Mouse (Mus musculus) gonadal fat pad, adult 2 months (tissue): ENCODE data around the gene Tpp1. TPM values are rescaled to one million over a fixed set of nuclear protein-coding genes. Genes with fewer than 3 reads are reported as not detected.

Experiments used
- DNase-seq: peaks from one replicate; pipeline ENCODE4 v3.0.0-alpha.2; 2012; ENCODE audit warnings: low read depth
- polyA plus RNA-seq: library from polyadenylated mRNA; depleted of rRNA; stranded (reverse); fragments of >200 nt; gene quantifications from 2 replicates; pipeline ENCODE4 v1.2.3, GENCODE M21; 2012; rRNA removed

Tpp1 gene
- polyA plus RNA-seq = 122 and 170 TPM in 2 replicates

DNA sequence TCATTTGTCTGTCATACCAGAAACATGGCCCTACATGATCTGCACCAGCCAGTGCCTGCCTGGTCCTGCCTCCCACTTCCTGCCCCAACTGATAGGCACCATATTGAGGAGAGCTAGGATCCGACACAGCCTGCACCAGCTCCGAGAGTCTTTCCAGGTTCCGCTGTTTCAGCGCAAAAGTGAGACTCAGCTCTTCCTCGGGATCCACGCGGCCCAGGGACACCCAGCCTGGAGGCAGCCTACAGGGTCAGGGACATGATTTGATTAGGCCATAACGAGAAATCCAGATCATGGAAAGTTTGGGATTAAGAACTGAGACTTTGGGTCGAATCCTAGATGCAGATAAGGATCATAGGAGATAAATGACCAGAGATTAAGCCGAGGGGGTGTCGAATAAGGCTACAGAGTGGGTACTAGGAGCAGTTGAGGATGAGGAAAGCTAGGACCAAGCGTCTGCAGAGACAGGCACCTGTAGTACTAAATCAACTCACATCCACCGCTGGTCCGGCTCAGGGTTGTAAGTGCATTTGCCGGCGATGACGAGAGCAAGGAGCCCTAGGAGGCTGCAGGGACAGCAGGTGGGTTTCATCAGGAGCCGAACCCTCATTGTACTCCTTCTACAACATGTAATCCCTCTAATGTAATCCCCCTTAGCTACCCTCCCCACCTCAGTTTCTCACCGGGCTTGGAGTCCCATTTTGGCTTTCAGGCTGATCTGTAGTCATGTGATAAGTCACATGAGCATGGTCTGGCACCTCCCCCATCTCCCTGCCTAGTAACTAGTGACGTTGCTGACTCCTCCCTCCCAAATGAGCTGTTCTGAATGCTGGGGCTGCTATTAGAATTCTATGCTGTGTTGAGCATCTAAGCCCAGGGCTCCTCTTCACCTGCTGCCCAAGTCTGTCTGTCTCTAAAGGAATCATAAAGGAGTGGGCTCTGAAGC is at the start of gene Tpp1:
TSS of gene Tpp1 (minus strand) at position 745 of the 943 bp plus-strand sequence.
- DNase-seq = peak; percentile 77

DNA sequence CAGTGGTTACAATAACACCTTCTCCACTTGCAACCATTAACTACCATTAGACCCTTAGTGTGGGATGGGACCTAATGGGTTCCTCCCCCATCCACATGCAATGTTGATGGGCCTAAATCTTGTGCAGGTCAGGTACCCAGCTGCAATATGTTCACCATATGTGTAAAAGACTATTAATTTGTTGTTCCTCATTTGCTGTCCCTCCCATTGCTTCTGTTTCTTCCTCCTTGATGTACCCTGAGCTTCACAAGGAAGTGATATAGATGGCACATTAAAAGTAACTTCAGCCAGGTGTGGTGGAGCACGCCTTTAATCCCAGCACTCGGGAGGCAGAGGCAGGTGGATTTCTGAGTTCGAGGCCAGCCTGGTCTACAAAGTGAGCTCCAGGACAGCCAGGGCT is 44.9 kb upstream of the Tpp1 start:
- no peak for DNase-seq

DNA sequence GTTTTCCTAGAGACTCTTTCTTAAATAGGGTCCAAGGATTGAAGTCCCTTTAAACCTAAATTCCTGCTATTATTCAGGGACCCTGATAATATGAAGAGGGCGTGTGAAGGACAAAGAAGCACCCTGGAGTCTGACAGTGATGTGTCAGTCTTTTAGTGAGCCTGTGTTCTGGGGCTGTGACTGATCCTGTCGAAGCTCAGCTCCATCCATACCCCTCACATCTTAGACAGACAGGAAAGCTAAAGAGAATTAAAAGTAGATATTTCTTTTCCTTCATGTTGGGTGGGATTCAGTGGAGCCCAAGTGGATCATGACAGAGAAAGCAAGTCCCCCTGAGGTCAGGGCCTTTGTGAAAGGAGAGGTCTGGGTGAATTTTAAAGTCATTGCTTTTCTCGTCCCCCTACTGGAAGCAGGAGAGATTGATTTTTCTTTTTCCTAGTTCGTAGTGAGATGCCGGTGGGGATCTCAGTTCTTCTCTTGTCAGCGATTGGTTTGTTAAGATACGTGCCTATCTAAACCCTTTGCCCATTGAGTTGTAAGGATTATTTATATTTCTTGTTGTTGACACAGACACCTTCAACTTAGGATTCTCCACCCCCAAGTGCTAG is 43.8 kb upstream of the Tpp1 start:
- no peak for DNase-seq

DNA sequence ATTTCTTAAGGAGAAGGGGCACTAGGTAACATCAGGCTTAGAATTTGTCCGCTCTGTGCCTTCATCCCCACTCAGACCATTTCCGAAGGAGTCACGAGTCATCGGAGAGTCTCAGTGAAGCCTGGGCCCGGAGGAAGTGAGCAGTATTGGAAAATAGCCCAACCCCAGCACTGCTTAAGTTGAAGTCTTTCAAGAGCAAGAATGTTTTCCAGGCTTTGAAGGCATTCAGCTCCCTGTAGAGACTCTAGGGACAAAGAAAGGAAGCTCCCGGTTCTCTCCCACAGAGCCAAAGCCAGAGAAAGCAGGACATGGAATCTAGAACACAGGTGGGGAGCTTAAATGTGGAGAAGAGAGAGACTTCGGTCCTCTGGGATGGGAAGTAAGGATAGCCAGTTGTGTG is 41.7 kb upstream of the Tpp1 start:
- DNase-seq = no peak

DNA sequence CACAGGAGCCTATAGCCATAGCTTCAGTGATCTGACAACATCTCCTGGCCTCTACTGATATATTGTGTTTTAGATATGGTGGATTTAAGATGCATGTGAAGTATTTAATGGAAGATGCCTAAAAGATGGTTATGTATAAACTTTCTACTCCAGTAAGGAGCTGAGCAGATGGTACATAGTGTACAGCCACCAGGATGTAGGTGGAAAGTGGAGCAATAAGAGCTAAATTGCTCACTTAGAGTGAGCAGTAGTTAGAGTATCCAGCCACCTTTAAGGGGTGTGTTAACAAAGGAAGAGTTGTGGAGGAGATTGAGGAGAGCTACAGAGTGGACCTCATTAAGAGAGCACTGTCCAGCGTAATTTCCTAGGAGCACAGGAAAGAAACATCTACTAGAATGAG is 39.1 kb upstream of the Tpp1 start:
- no peak for DNase-seq

DNA sequence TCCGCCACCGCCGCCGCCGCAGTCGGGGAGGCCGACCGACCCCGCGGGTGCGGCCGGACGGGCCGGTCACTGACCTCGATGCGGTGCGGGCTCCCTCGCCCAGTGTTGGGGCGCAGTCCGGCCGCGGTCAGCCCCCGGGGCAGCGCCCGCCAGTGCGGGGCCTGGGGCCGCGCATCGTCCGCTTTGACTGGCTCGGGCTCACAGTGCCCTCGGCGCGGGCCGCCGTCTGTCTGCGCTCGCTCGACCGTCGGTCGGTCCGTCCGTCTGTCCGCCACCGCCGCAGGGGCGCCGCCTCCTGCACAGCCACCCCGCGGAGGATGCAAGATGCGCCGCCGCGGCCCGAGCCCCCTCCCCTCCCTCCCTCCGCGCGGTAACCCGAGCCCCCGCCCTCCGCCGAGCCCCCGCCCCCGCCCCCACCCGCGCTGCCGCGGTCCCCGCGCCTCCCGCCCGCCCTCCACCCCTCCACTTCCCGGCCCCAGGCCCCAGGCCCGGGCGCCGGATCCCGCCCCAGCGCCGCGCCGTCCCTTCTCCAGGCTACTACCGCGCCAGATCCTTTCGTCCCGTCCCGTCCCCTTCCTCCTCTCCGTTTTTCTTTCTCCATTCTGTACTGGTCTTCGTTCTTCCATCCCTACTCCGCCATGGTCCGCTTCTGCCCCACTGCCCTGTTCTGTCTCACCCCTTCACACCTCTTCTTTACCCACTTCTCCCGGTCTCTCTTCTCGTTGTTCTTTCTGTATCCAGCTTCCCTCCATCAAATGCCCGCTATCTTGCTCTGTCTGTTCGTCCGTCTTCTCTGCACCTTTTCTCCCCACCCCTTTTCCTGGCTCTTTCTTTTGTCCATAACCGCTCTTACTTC is 35.5 kb upstream of the Tpp1 start, which contains the start of gene Dchs1:
TSS of gene Dchs1 (minus strand) at position 370 of the 856 bp plus-strand sequence.
- no peak for DNase-seq

DNA sequence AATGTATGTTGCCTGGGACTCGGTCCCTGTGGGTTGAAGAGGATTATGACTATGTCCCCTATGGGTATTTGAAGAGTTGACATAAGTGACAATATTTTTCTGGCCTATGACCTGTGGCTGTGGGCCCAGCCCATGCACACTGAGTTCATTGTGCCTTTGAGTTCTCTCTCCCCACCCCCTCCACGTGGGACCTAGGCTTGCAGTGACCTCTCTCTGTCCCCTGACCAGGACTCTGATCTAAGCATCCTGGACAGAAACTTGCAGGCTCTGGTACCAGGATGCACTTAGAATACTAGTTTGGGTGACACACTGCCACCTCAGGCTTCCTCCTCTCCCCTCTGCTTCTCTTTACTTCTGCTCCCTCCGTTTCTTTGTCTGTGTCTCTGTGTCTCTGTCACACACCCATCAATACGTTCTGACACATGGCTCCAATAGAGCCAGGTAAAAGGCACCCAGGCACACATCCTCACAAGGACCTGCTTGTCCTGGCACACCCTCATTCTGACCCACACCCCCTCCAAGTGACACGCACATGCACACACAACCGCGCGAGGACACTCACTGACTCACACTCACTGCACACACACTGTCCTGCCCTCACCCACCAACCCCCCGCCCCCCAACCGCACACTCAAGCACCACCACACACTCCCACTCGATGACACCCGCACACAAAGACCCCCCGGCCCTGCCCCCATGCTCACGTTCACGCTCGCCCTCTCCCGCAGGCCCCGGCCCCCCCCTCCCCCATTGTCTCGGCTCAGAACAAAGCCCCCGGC is 34.7 kb upstream of the Tpp1 start:
- no peak for DNase-seq

DNA sequence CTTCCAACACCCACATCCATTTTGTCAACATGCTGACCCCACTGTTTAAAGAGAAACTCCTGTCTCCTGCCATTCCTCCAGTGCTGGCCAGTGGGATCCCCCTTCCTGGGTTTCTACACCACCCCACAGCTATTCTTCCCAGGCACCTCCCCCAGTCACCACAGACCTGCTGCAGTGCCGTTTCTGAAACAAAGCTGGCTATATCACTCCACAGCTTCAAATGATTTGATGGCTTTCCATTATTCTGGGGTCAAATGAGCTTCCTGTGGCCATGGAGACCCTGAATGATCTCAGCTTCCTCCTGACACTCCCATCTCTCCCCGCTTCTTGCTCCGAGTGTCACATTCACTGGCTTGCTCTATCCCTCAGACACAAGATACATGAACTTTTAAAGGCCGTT is 32.5 kb upstream of the Tpp1 start:
- DNase-seq = no peak

DNA sequence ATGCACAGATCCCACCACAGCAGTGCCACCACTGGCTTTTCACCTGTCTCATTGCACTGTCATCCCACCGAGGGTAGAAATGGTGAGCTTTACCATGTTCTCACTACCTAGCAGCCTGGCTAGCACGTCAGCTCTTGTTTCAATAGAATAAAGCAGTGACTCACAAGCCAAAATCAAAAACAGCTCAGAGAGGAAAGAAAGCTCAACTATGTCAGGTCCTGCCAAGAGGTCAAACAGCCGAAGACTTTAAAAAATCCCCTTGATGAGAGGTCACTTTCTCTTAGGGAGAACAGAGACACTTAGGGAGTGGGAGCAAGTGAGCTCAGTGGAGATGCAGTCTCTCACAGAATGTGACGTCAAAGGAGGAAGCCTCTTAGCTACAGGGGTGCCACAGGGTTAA is 31.8 kb upstream of the Tpp1 start:
- no peak for DNase-seq

DNA sequence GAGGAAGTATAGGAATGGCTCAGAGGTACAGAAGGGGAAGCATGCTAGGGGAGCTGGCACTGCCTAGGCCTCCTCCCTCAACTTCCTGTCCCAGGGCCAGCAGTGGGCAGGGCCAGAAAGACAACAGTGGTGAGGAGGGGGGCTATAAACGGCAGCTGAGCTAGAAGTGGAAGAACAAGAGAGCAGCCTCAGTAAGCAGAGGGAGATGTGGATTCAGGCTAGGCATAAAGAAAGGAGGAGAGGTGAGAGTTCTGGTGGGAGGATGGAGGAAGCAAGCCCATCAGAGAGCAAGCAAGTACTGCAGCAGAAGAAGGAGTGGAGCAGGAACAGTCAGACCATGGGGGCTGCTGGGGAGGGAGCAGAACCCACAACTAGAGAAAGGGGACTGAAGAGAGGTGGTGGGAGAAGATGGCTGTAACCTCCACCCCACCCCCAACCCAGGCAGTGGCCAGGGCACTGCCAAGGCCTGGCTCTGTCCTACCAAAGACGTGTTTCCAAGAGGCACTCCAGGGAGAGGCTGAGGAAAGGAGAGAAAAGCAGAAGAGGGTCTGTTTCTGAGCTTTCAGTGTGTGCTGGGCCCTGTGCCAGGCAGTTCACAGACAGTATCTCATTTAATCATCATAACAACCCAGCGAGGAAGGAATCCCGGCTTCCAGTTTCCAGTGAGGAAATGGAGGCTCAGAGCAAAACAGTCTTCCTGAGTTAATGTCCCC is 26.7 kb upstream of the Tpp1 start:
- DNase-seq = no peak

DNA sequence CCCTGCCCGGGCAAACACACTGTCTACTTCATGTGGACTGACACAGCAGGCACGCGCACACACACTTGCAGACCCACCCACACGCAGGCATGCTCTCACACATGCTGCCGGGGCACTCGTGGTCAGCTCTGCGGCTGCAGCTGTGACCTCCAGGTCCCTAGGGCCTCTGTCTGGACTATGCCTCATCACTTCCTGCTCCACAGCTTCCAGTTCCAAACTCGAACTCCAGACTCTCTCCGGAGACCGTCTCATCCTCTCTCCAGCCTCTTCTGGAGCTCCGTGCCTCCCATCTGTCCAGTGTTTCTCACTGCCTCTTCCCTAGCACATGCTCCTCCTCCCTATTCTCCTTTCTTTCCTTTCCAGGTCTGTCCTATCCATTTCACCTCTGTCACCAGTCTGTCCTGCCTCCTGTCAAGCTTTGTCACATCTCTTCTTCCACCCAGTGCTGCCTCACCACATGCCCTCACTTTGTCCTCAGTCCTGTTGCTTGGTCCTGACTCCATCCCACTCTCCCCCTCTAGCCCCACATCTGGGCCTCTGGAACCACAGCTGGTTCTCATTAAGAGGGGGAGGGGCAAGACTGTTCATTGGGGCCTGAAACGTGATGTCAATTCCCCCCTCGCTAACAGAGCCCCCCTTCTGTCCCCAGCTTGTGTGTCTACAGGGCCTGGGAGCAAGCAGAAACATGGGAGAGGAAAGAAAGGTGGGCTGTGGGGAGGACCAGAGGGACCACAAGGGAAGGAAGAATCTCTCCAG is 25.9 kb upstream of the Tpp1 start:
- no peak for DNase-seq

DNA sequence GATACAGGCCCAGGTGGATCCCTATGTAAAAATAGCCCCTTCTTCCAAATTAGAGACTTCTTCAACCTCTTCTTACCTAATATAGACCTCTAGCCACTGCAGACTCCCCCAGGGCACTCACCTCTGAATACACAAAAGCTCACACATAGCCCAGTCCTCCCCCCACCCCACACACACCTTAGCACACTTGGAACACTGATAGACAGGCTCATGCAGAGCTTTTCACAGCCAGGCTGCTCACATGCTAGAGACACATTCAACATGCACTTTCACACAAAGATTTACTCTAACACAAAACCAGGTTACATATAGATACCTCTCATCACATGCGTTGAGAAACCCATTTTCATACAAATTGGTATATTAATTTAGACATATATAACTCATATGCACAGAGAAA is 25.3 kb upstream of the Tpp1 start:
- no peak for DNase-seq

DNA sequence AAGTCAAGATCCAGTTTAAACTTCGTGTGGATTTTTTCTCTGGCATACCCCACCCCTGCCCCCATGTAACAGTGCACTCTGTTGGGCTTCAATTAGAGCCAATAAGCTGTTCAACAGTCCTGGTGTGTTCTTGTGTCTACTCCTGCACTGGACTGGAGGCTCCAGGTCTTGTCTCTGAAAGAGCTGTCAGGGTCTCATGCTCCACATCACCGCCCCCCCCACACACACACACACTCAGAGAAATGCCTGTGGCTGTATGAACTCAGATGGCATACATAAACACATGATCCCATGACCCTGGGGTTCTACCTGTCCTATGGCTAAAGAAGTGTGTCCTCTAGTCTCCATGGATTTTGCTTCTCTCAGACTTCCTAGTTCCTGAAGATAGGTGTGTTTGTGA is 24.0 kb upstream of the Tpp1 start:
- no peak for DNase-seq

DNA sequence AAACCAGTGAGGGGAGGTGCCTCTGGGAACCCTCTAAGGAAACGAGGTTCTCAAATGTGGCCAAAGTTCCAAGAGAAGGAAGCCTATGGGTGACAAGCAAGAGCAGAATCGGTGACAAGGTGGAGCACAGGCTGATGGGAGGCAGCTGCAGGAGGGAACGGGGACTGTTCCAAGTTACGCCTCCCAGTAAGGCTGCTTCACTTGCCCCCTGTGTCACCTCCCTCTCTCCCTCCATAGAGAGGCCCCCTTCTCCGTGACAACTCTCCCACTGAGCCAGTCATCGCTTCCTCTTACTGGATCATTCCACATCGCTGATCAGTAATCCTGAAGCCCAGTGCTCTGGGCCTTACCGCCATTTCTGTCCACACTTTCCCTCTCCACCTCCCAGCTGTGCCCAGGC is 22.6 kb upstream of the Tpp1 start:
- no peak for DNase-seq

DNA sequence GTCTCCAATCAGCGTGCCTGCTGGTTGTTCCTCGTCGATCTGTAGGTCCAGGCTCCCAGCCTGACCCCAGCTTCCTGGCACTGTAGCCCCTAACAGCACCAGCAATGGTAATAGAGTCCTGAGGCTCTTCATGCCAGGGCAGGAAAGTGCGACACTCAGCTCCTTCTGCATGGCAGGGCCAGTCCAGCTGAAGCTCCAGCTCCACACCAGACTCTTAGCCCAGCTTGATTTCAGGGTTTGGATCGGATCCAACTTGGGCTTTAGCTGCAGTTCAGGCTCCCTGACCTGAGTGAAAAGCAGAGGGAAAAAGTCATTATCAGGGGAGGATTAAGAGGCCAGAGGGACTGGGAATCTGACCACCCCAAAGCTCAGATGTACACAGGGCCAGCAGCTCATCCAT is 21.0 kb upstream of the Tpp1 start:
- no peak for DNase-seq

DNA sequence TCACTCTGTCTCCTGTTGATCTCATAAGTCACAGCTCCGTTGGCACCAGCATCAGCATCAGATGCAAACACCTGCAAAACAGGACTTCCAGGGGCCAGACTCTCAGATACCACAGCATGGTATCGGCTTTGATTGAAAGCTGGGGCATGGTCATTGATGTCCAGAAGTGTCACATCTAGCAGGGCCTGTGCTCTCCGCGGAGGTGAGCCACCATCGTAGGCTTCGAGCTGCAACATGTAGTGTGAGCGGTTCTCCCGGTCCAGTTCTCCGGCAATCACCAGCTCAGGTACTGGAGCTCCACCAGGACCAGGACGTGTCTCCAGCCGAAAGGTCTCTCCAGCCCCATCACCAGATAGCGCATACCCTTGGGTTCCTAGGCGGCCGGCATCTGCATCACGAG is 20.3 kb upstream of the Tpp1 start:
- DNase-seq = no peak

DNA sequence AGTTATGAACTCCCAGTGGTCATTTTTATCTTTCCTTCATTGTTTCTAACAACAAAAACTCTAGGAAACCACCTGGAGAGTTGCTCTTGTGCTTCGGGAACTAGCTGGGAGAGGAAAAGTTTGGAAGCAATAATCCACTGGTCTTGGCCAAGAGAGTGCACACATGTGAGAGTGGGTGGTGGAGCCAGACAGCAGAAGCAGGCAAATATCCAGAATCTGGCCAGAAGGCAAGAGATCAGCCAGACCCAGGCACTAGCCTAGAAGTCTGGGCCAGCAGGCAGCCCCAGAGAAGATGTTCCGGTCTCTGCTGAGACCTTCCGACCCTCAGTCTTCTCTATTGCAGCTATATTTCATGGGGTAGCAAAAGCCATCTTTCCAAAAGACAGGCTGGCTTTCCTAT is 17.9 kb upstream of the Tpp1 start:
- no peak for DNase-seq

DNA sequence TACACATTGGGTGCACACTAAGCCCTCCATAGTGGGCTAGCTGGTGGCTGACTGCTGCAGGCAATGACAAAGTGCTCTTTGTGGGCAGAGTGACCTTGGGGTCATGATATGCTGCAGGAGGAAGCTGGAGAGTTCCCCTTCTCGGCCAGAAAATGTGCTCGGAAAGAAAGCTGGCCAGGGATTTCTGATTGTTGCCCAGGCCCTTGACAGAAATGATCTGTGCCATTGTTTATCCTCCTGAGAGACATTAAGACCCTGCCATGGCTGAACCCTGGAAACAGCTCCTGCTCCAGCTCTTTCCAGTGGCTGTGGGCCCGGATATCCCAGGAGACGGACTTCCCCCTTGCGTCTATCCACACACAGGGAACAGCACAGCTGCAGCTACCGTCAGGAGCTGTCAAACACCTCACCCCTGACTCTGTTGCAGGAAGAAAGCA is 15.7 kb upstream of the Tpp1 start:
- no peak for DNase-seq

DNA sequence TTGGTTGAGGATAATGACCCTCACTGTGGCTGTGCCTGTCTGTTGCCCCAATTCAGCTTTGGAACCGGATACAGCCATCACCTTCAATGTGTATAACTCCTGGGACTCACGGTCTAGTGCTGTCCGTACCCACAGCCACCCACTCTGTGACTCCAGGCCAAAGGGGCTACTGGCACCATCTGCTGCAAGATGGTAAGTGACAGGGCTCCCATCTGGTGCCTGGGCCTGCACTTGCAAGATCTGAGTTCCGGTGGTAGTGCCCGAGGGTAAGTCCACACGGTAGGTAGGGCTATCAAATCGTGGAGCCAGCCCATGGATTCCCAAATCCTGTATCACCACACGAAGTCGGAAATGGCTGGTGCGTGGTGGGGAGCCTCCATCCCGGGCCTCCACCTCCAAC is 12.3 kb upstream of the Tpp1 start:
- no peak for DNase-seq
